In the genomic region with DNA sequence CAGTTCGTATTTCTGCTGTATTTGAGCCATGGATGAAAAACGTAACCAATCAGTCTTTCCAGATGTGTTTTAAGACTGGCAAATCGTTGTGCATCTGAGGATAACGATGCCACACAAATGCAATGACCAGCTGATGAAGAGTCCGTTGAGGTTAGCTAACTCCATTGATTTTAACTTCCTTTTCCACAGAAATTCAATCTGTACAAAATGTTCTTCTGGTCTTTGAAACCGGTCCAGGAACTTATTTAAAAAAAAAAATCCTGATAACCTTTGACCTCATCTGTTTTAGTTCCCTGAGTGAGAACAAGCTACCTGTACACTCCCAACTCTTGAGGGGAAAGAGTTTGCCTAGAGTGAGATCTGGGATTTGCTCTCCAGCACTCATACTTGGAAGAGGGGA, we compare ENCODE assay signal across 32 mouse cellular contexts. TPM values are rescaled to one million over a fixed set of nuclear protein-coding genes. Genes with fewer than 3 reads are reported as not detected.
"Had no signal": no experiment of that assay in that cellular context is flagged by ENCODE, and none has a peak within 500 bp of the region (broad histone marks: within the 10 kb centered on the region; RNA-seq: fewer than 3 reads in every experiment).

No protein-coding gene starts in this region.

- DNase-seq: cerebellum, adult 2 months; cerebellum, adult 8-10 months; cerebellum, adult 9-10 months; cerebellum, adult 9-11 months; cerebellum, postnatal 10 days; cerebellum, postnatal 14 days; cerebellum, postnatal 25 days; cerebellum, postnatal 36 days; embryo, embryonic 11 days; forebrain, postnatal 0 days; gastrocnemius, adult 2 months; gastrocnemius, postnatal 10 days; gastrocnemius, postnatal 14 days; gastrocnemius, postnatal 25 days; gastrocnemius, postnatal 36 days; heart, adult 18-20 months; heart, adult 2 months had no signal

- H3K4me1 ChIP-seq: embryonic facial prominence, embryonic 10.5 days; embryonic facial prominence, embryonic 12.5 days; embryonic facial prominence, embryonic 13.5 days; embryonic facial prominence, embryonic 15.5 days; forebrain, embryonic 10.5 days; forebrain, embryonic 12.5 days; forebrain, embryonic 13.5 days; forebrain, embryonic 15.5 days had no signal

- H3K27me3 ChIP-seq: embryonic facial prominence, embryonic 12.5 days; embryonic facial prominence, embryonic 13.5 days; embryonic facial prominence, embryonic 15.5 days; forebrain, embryonic 12.5 days; forebrain, embryonic 13.5 days; forebrain, embryonic 15.5 days had no signal

- ATAC-seq: forebrain, embryonic 13.5 days; forebrain, embryonic 14.5 days; forebrain, embryonic 15.5 days; forebrain, embryonic 16.5 days; forebrain, postnatal 0 days had no signal

- H3K27ac ChIP-seq: embryonic facial prominence, embryonic 10.5 days; embryonic facial prominence, embryonic 12.5 days; embryonic facial prominence, embryonic 13.5 days; embryonic facial prominence, embryonic 15.5 days; forebrain, embryonic 10.5 days; forebrain, embryonic 12.5 days; forebrain, embryonic 13.5 days; forebrain, embryonic 15.5 days; gastrocnemius, adult 2 months; heart, adult 2 months had no signal

- H3K9ac ChIP-seq: embryonic facial prominence, embryonic 12.5 days; embryonic facial prominence, embryonic 13.5 days; embryonic facial prominence, embryonic 15.5 days; forebrain, embryonic 12.5 days; forebrain, embryonic 13.5 days; forebrain, embryonic 15.5 days; forebrain, postnatal 0 days had no signal

- H3K9me3 ChIP-seq: embryonic facial prominence, embryonic 10.5 days; embryonic facial prominence, embryonic 12.5 days; embryonic facial prominence, embryonic 13.5 days; embryonic facial prominence, embryonic 15.5 days; forebrain, embryonic 10.5 days; forebrain, embryonic 12.5 days; forebrain, embryonic 13.5 days; forebrain, embryonic 15.5 days had no signal

- H3K36me3 ChIP-seq: embryonic facial prominence, embryonic 12.5 days; embryonic facial prominence, embryonic 15.5 days; forebrain, embryonic 15.5 days had no signal

- H3K4me2 ChIP-seq: embryonic facial prominence, embryonic 12.5 days; embryonic facial prominence, embryonic 13.5 days; embryonic facial prominence, embryonic 15.5 days; forebrain, embryonic 12.5 days; forebrain, embryonic 13.5 days; forebrain, embryonic 15.5 days had no signal

- H3K4me3 ChIP-seq: embryonic facial prominence, embryonic 10.5 days; embryonic facial prominence, embryonic 12.5 days; embryonic facial prominence, embryonic 13.5 days; embryonic facial prominence, embryonic 15.5 days; erythroblast, embryonic 14.5 days; forebrain, embryonic 10.5 days; forebrain, embryonic 12.5 days; forebrain, embryonic 13.5 days; forebrain, embryonic 15.5 days; gastrocnemius, adult 2 months; heart, adult 2 months had no signal

RNA-seq across cellular contexts. Expression of a gene that starts 18.4 kb away (rescaled TPM):
- total RNA-seq: common myeloid progenitor, adult 5-6 weeks; gastrocnemius, adult 18-20 months; gastrocnemius, adult 2 months; gastrocnemius, adult 8-10 months; gastrocnemius, postnatal 25 days; gastrocnemius, postnatal 36 days; granulocyte monocyte progenitor cell, adult 5-6 weeks had no signal
- polyA plus RNA-seq: erythroblast, embryonic 14.5 days; forebrain, embryonic 10.5 days had no signal
